Mouse (Mus musculus) kidney, postnatal 4 days (tissue): ENCODE measurements around the gene Tmc8.
"Not testable (repeated sequence)": the region's sequence is repeated elsewhere in the genome, so short reads cannot be mapped to it uniquely, and the experiment has no call there.

Experiments used
- DNase-seq, 2 experiments: peaks; one replicate each; pipeline ENCODE4 v3.0.0; 2021; ENCODE audit warnings: mixed read lengths in 2 of 2

Gene Tmc8

GRCm38 (mm10) chr11:117797511-117798159 lies 15.8 kb downstream of the Tmc8 start, which contains the start of gene 6030468B19Rik:
Gene 6030468B19Rik, plus strand, starts transcription at chr11:117797660.
- no peak for DNase-seq

- no peak for DNase-seq
These were observed 16.3 kb downstream of the Tmc8 start for GRCm38 (mm10) chr11:117798160-117798541.

GRCm38 (mm10) chr11:117799174-117799573 lies 17.3 kb downstream of the Tmc8 start:
- no peak for DNase-seq

GRCm38 (mm10) chr11:117800038-117800437 lies 18.2 kb downstream of the Tmc8 start:
- DNase-seq: no peak

GRCm38 (mm10) chr11:117801650-117802049 lies 19.8 kb downstream of the Tmc8 start:
- DNase-seq: no peak

- no peak for DNase-seq
These were observed 21.4 kb downstream of the Tmc8 start for GRCm38 (mm10) chr11:117803166-117803688.

GRCm38 (mm10) chr11:117806781-117807180 lies 24.9 kb downstream of the Tmc8 start:
- no peak for DNase-seq

- peak; percentile 83 to 89 for DNase-seq
These were observed 27.8 kb downstream of the Tmc8 start, which contains the start of the genes Gm20708 and Syngr2 for GRCm38 (mm10) chr11:117809407-117810311. Gene Gm20708, plus strand, starts transcription at chr11:117809668. Gene Syngr2, plus strand, starts transcription at chr11:117809668.

GRCm38 (mm10) chr11:117810401-117811046 lies 28.6 kb downstream of the Tmc8 start:
- peak; percentile 93 to 96 for DNase-seq

- no peak for DNase-seq
These were observed 32.0 kb downstream of the Tmc8 start for GRCm38 (mm10) chr11:117813867-117814266.

- DNase-seq: no peak
These were observed 33.0 kb downstream of the Tmc8 start for GRCm38 (mm10) chr11:117814704-117815366.

GRCm38 (mm10) chr11:117815850-117816249 lies 34.0 kb downstream of the Tmc8 start:
- not testable (repeated sequence) for DNase-seq

- no peak for DNase-seq
These were observed 34.6 kb downstream of the Tmc8 start for GRCm38 (mm10) chr11:117816389-117816996.

GRCm38 (mm10) chr11:117819095-117819494 lies 37.2 kb downstream of the Tmc8 start:
- DNase-seq: no peak

GRCm38 (mm10) chr11:117820173-117820572 lies 38.3 kb downstream of the Tmc8 start:
- no peak for DNase-seq

GRCm38 (mm10) chr11:117821868-117822267 lies 40.0 kb downstream of the Tmc8 start:
- DNase-seq: no peak

GRCm38 (mm10) chr11:117822728-117823241 lies 40.9 kb downstream of the Tmc8 start:
- peak; percentile 57 to 69 for DNase-seq

GRCm38 (mm10) chr11:117823411-117823810 lies 41.5 kb downstream of the Tmc8 start:
- no peak for DNase-seq

GRCm38 (mm10) chr11:117824060-117824969 lies 42.4 kb downstream of the Tmc8 start:
- DNase-seq: peak; percentile 87 to 91

- peak; percentile 85 to 91 for DNase-seq
These were observed 43.6 kb downstream of the Tmc8 start, which contains the start of the genes Afmid and Tk1 for GRCm38 (mm10) chr11:117825333-117826101. Gene Afmid, plus strand, starts transcription at chr11:117825924. Gene Tk1, minus strand, starts transcription at chr11:117826092.
